Mouse (Mus musculus): Measurements from ENCODE around the gene Fads1. TPM values are rescaled to one million over a fixed set of nuclear protein-coding genes. Genes with fewer than 3 reads are reported as not detected.
A peak's percentile ranks its signal among the peaks of the same experiment; 100 is the strongest.

The Fads1 gene
- polyA plus RNA-seq, 2 experiments from 2014 or later = 6.7 to 7.2 TPM

GRCm38 (mm10) chr19:10181225-10181624, 1.5 kb upstream of the Fads1 start:
- no peak for ATAC-seq

GRCm38 (mm10) chr19:10182142-10182541, 546 bp upstream of the Fads1 start:
- no peak for ATAC-seq

GRCm38 (mm10) chr19:10183299-10183983, 753 bp downstream of the Fads1 start:
- ATAC-seq = peak; percentile 38

GRCm38 (mm10) chr19:10184096-10184495, 1.4 kb downstream of the Fads1 start:
- ATAC-seq = no peak

GRCm38 (mm10) chr19:10185876-10186275, 3.2 kb downstream of the Fads1 start:
- ATAC-seq = no peak

- ATAC-seq = no peak
Observed at GRCm38 (mm10) chr19:10186569-10186968, 3.9 kb downstream of the Fads1 start.

GRCm38 (mm10) chr19:10188281-10188811, 5.7 kb downstream of the Fads1 start:
- ATAC-seq = no peak

GRCm38 (mm10) chr19:10189022-10189421, 6.3 kb downstream of the Fads1 start:
- ATAC-seq = no peak

GRCm38 (mm10) chr19:10189940-10190339, 7.3 kb downstream of the Fads1 start:
- no peak for ATAC-seq

GRCm38 (mm10) chr19:10190796-10191195, 8.1 kb downstream of the Fads1 start:
- no peak for ATAC-seq

GRCm38 (mm10) chr19:10191326-10191725, 8.6 kb downstream of the Fads1 start:
- ATAC-seq = no peak

- ATAC-seq = no peak
Observed at GRCm38 (mm10) chr19:10194337-10194736, 11.6 kb downstream of the Fads1 start.

- no peak for ATAC-seq
Observed at GRCm38 (mm10) chr19:10195252-10195651, 12.6 kb downstream of the Fads1 start.

- no peak for ATAC-seq
Observed at GRCm38 (mm10) chr19:10197130-10197529, 14.4 kb downstream of the Fads1 start.

GRCm38 (mm10) chr19:10198286-10198685, 15.6 kb downstream of the Fads1 start:
- ATAC-seq = no peak

- ATAC-seq = peak; percentile 49
Observed at GRCm38 (mm10) chr19:10198723-10199122, 16.0 kb downstream of the Fads1 start.

- ATAC-seq = peak; percentile 5
Observed at GRCm38 (mm10) chr19:10203146-10203847, 20.6 kb downstream of the Fads1 start.

GRCm38 (mm10) chr19:10203848-10204615, 21.3 kb downstream of the Fads1 start, which contains the start of the genes Tmem258 and Fen1:
Tmem258 (plus strand) TSS chr19:10204014.
Fen1 (minus strand) TSS chr19:10204169.
- ATAC-seq = peak; percentile 83

- ATAC-seq = peak; percentile 43
Observed at GRCm38 (mm10) chr19:10204616-10205001, 21.9 kb downstream of the Fads1 start.

GRCm38 (mm10) chr19:10205051-10205450, 22.4 kb downstream of the Fads1 start:
- no peak for ATAC-seq

GRCm38 (mm10) chr19:10208851-10209250, 26.2 kb downstream of the Fads1 start:
- no peak for ATAC-seq

- no peak for ATAC-seq
Observed at GRCm38 (mm10) chr19:10210885-10211284, 28.2 kb downstream of the Fads1 start.

Data from activated CD4-positive, CD25-positive, alpha-beta regulatory T cell, adult 4 months (primary cell).